Mouse (Mus musculus) forebrain, embryonic 14.5 days (tissue): ENCODE data around the gene Nup98. TPM values are rescaled to one million over a fixed set of nuclear protein-coding genes. Genes with fewer than 3 reads are reported as not detected.

Source experiments
- ATAC-seq: fragments of 200-750 bp; cut with Nextera tagmentation; 2 replicates; pipeline ENCODE4 v1.8.0; 2017; ENCODE audit warnings: mild to moderate bottlenecking, moderate library complexity
- DNase-seq: peaks from one replicate; pipeline ENCODE4 v3.0.0-alpha.2; 2015; ENCODE audit warnings: low spot score
- H3K27ac ChIP-seq: fragments of 300-500 bp; sonication (generic); 2 replicates; pipeline ENCODE4 v1.5.1; 2014; ENCODE audit warnings: low read depth, mild to moderate bottlenecking, control low read depth, low read length, moderate library complexity
- H3K27me3 ChIP-seq: fragments of 300-500 bp; sonication (generic); replicated peaks from 2 replicates; pipeline ENCODE4 v1.6.1; 2014; ENCODE audit warnings: low read length, control low read depth, mixed read lengths; ENCODE audit not compliant: control insufficient read depth, insufficient read depth
- H3K36me3 ChIP-seq: fragments of 300-500 bp; sonication (generic); 2 replicates; pipeline ENCODE4 v1.6.1; 2014; ENCODE audit warnings: low read length, control low read depth; ENCODE audit not compliant: control insufficient read depth, insufficient read depth
- H3K4me1 ChIP-seq: fragments of 300-500 bp; sonication (generic); 2 replicates; pipeline ENCODE4 v1.6.1; 2014; ENCODE audit warnings: antibody characterized with exemption, low read length, control low read depth; ENCODE audit not compliant: control insufficient read depth, insufficient read depth
- H3K4me2 ChIP-seq: fragments of 300-500 bp; sonication (generic); 2 replicates; pipeline ENCODE4 v1.6.1; 2014; ENCODE audit warnings: mild to moderate bottlenecking, control low read depth, low read length
- H3K4me3 ChIP-seq: fragments of 300-500 bp; sonication (generic); 2 replicates; pipeline ENCODE4 v1.5.1; 2014; ENCODE audit warnings: low read depth, low read length, control low read depth
- H3K9ac ChIP-seq: fragments of 300-500 bp; sonication (generic); 2 replicates; pipeline ENCODE4 v1.6.1; 2014; ENCODE audit warnings: mild to moderate bottlenecking, low read length, control low read depth, moderate library complexity
- H3K9me3 ChIP-seq: fragments of 300-500 bp; sonication (generic); replicated peaks from 2 replicates; pipeline ENCODE4 v1.6.1; 2016; ENCODE audit warnings: low read length, control low read depth, mixed read lengths; ENCODE audit not compliant: control insufficient read depth
- WGBS: fragments of 180-500 bp; shearing (Covaris S2); extraction: QIAGEN DNeasy Blood & Tissue Kit; methylation state at CpG from one replicate; pipeline ENCODE4 v1.1.7; 2014; 5-methylcytosine and 5-hydroxymethylcytosine counted together
- polyA plus RNA-seq: library from polyadenylated mRNA; unstranded; fragments of >200 nt; fragmentation: Nextera tagmentation; extraction: Ambion mirVana; gene quantifications from 2 replicates; pipeline ENCODE4 v1.2.1, GENCODE M21; 2014

The Nup98 gene
- polyA plus RNA-seq, 1 experiment from 2014 or later = 21.6 TPM

DNA sequence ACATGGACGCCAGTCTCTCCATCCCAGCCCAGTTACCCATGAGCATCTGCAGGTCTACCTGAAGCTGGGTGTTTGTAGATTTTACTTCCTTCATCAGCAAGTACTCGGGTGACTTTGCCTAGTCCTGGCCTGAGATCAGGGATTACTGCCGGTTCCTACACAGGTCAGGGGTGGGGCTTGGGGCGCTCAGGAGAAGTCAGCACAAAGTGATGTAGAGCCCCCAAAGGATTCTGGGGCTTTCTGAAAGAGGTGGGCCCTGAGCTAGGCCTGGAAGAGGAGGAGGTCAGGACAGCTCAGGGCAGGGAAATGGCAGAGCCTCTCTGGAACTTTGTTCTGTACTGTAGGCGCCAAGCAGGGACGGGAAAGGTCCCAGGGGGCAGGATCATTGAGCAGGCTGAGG, 107.3 kb downstream of the Nup98 start:
- Histone ChIP-seq H3K27me3 (no peaks in the 10 kb centered on the region), H3K9ac (no peak overlapping the region), H3K4me2 (no peak overlapping the region), H3K4me1 (peaks cover 7% of the 10 kb centered on the region; the same call in 1 of the 2 replicates), H3K4me3 (no peak overlapping the region), H3K9me3 (no peaks in the 10 kb centered on the region), H3K27ac (no peak overlapping the region), H3K36me3 (no peaks in the 10 kb centered on the region)
- 43% methylated on average over 6 of the region's 6 CpGs for whole genome bisulfite sequencing
- DNase-seq (no peak), ATAC-seq (no peak)

DNA sequence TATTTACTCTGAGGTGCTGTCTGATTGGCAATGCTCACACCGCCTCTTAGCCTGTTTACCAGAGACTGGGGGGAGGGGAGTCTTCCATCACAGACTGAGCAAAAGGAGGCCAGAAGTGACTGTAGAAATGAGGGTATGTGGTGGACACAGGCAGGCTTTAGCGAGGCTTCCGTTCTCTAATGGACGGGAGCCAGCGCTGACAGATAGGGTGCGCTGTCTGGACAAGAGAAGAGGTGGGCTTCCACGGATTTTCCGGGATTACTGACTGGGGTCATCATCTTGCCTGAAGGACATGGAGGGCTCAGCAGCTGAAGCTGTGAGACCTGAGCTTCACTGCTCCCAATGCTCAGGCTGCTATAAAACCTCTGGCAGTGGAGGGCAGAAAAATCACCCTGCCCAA, 107.7 kb downstream of the Nup98 start:
- H3K9me3 ChIP-seq = no peaks in the 10 kb centered on the region
- no peaks in the 10 kb centered on the region for H3K36me3 ChIP-seq
- peaks cover 7% of the 10 kb centered on the region; the same call in 1 of the 2 replicates for H3K4me1 ChIP-seq
- no peak overlapping the region for H3K4me2 ChIP-seq
- H3K4me3 ChIP-seq = no peak overlapping the region
- no peaks in the 10 kb centered on the region for H3K27me3 ChIP-seq
- WGBS = 48% methylated on average over 8 of the region's 8 CpGs
- no peak overlapping the region for H3K9ac ChIP-seq
- no peak overlapping the region for H3K27ac ChIP-seq
- DNase-seq (no peak), ATAC-seq (no peak)

DNA sequence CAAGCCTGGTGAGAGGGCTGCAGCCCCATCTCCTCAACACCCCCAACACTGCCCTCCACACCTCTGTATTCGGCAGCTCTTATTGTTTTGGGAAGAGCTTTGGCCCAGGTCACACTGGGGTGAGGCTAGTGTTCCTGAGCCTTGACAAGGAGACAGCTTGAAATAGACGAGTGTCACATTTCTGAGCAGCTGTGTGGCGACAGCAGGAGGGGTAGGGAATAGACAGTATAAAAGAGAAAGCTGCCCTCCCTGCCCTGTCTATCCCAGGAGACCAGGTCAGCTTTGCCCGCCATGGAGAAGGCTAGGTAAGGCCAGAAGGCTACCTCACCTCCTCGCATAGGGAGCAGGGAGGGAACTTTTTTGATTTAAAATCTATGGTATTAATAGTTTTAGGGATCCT, 108.5 kb downstream of the Nup98 start, which contains the start of gene Art1:
Art1 (plus strand) TSS at position 257 of the 400 bp plus-strand sequence.
- 52% methylated on average over 5 of the region's 5 CpGs for WGBS
- Histone ChIP-seq H3K9me3 (no peaks in the 10 kb centered on the region), H3K36me3 (no peaks in the 10 kb centered on the region), H3K9ac (no peak within 1 kb of the TSS), H3K27ac (no peak within 1 kb of the TSS), H3K27me3 (no peaks in the 10 kb centered on the region), H3K4me3 (no peak within 1 kb of the TSS), H3K4me1 (peaks cover 7% of the 10 kb centered on the region; the same call in 1 of the 2 replicates), H3K4me2 (no peak within 1 kb of the TSS)
- ATAC-seq (no peak), DNase-seq (no peak)

DNA sequence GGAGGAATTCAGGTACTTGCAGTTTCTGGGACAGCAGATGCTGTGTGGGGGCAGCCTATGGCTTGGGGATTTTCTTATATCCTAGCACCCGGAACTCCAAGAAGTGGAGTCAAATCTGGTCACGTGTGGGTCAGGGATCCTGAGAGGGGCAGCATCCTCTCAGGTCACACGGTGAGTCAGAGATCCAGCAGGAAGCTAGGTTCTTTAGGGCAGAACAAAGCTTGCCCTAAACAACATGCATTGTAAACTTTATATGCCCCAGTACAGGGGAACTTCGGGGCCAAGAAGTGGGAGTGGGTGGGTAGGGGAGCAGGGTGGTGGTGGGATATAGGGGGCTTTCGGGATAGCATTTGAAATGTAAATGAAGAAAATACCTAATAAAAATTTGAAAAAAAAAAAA, 109.1 kb downstream of the Nup98 start:
- no peaks in the 10 kb centered on the region for H3K27me3 ChIP-seq
- no peaks in the 10 kb centered on the region for H3K36me3 ChIP-seq
- H3K4me2 ChIP-seq = no peak overlapping the region
- no peak overlapping the region for H3K27ac ChIP-seq
- ATAC-seq = no peak
- H3K9me3 ChIP-seq = no peaks in the 10 kb centered on the region
- H3K4me1 ChIP-seq = peaks cover 7% of the 10 kb centered on the region; the same call in 1 of the 2 replicates
- no peak for DNase-seq
- H3K9ac ChIP-seq = no peak overlapping the region
- no peak overlapping the region for H3K4me3 ChIP-seq
- 71% methylated on average over 5 of the region's 5 CpGs for WGBS

DNA sequence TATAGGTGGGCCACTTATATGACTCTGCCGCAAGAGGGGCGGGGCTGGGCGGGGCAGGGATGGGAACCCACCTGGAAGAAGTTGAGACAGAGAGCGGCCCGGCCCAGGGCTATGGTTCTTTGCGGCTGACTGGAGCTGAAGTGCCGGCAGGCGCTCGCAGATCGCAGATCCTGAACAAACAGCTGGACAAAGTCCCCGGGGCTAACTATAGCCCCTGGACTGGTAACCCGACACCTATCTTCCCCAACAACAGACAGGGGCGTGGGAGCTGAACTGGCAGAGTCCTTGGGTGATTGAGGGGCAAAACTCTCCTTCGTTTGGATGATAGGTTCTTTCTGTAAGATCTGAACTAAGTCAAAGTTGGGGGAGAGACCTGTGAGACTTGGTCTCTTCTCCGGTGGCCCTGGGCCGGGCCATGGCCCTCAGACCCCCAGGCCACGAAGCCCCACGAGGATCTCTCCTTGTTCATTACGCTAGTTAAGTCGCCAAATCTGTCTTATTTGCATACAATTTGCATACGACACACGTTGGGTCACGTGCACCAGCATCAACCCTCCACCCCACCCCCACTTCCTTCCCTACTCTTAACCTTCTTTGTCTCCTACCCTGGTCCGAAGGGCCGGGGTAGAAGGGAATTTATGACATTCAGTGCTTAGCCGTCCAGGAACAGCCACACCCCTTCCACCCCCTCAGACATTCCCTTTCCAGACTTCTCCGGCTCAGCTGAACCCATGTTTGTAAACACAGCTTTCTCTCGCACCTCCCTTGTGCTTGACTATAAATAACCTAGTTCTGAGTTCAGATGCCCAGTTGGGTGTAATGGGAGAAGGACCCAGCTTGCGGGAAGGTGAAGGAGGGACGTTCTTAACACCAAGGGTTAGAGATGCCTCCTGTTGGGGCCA, 110.0 kb downstream of the Nup98 start:
- H3K4me1 ChIP-seq = peaks cover 7% of the 10 kb centered on the region; the same call in 1 of the 2 replicates
- no peaks in the 10 kb centered on the region for H3K9me3 ChIP-seq
- ATAC-seq (peak; percentile 71), DNase-seq (peak; percentile 63)
- no peaks in the 10 kb centered on the region for H3K27me3 ChIP-seq
- peak overlapping the region; percentile 52 for H3K4me2 ChIP-seq
- no peak overlapping the region for H3K27ac ChIP-seq
- 3% methylated on average over 30 of the region's 30 CpGs for WGBS
- peak overlapping the region; percentile 17; the same call in 1 of the 2 replicates for H3K9ac ChIP-seq
- H3K4me3 ChIP-seq = 0 out of 2 replicates have a peak overlapping the region, but pooled peaks have one; percentile 2
- no peaks in the 10 kb centered on the region for H3K36me3 ChIP-seq

DNA sequence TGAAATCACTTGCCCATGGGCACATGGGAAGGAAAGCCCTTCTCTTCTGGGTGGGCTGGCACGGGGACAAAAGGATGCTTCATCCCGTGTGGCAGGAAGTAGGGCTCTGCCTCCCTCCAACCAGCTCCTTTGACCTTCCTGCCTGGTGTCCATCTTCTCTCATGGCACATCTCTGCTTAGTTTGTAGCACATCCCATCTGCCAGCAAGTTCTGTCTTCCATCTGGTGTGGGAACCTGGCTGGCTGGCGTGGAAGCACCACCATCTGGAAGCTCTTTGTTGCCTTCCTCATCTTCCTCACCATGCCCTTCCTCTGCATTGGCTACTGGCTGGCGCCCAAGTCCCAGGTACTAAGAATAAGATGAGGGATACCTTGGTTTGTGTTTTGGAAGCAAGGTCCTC, 122.6 kb downstream of the Nup98 start:
- H3K36me3 ChIP-seq = peaks cover 39% of the 10 kb centered on the region
- H3K27ac ChIP-seq = no peak overlapping the region
- WGBS = 92% methylated on average over 4 of the region's 4 CpGs
- H3K27me3 ChIP-seq = no peaks in the 10 kb centered on the region
- H3K4me1 ChIP-seq = no peaks in the 10 kb centered on the region
- no peaks in the 10 kb centered on the region for H3K9me3 ChIP-seq
- no peak overlapping the region for H3K4me3 ChIP-seq
- DNase-seq (no peak), ATAC-seq (no peak)
- no peak overlapping the region for H3K4me2 ChIP-seq
- H3K9ac ChIP-seq = no peak overlapping the region

DNA sequence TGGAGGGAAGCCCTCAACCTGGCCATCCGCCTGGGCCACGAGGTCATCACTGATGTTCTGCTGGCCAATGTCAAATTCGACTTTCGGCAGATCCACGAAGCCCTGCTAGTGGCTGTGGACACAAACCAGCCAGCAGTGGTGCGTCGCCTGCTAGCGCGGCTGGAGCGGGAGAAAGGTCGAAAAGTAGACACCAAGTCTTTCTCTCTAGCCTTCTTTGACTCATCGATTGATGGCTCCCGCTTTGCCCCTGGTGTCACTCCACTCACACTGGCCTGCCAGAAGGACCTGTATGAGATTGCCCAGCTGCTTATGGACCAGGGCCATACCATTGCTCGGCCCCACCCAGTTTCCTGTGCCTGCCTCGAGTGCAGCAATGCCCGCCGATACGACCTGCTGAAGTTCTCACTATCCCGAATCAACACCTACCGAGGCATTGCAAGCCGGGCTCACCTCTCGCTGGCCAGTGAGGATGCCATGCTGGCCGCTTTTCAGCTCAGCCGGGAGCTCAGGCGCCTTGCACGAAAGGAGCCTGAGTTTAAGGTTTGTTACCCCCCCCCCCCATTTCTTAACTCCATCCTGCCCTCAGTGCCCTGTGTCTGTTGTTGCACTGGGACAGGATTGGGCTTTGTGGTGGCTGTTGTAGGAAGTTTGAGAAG, 125.8 kb downstream of the Nup98 start:
- H3K9me3 ChIP-seq = no peaks in the 10 kb centered on the region
- H3K36me3 ChIP-seq = peaks cover 64% of the 10 kb centered on the region
- H3K9ac ChIP-seq = no peak overlapping the region
- no peaks in the 10 kb centered on the region for H3K27me3 ChIP-seq
- H3K4me3 ChIP-seq = no peak overlapping the region
- DNase-seq = no peak
- H3K4me1 ChIP-seq = no peaks in the 10 kb centered on the region
- H3K4me2 ChIP-seq = no peak overlapping the region
- ATAC-seq = no peak
- H3K27ac ChIP-seq = no peak overlapping the region
- 91% methylated on average over 26 of the region's 26 CpGs for WGBS

DNA sequence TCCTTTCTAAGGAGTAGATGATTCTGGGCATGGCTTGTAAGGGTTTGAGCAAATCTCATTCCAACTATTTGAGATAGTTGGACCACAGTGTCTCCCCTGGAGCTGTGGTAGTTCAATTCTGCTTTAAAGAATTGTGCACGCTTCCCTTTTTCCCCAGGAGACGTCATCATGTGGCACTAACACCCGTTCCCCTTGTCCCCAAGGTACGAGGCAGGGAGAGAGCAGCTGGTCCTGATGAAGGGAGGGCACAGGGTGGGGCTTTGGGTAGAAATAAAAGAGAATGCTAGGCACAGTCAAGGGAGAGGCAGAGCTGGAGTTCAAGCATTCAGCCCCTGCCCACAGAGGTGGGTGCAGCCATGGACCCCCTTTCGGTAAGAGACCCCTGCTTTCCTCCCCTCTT, 127.2 kb downstream of the Nup98 start, which contains the start of gene Trpc2:
Trpc2 (plus strand) TSS at position 301 of the 400 bp plus-strand sequence.
- Histone ChIP-seq H3K27me3 (no peaks in the 10 kb centered on the region), H3K36me3 (peaks cover 68% of the 10 kb centered on the region), H3K4me3 (no peak within 1 kb of the TSS), H3K9me3 (no peaks in the 10 kb centered on the region), H3K27ac (no peak within 1 kb of the TSS), H3K4me1 (no peaks in the 10 kb centered on the region), H3K9ac (no peak within 1 kb of the TSS), H3K4me2 (no peak within 1 kb of the TSS)
- ATAC-seq (no peak), DNase-seq (no peak)
- 91% methylated on average over 5 of the region's 5 CpGs for WGBS
